Mouse (Mus musculus): ENCODE results near the gene Sertad3. TPM values are rescaled to one million over a fixed set of nuclear protein-coding genes. Genes with fewer than 3 reads are reported as not detected.

The Sertad3 gene
- 19.3 and 21.0 TPM in 2 replicates for polyA plus RNA-seq (2012)

DNA sequence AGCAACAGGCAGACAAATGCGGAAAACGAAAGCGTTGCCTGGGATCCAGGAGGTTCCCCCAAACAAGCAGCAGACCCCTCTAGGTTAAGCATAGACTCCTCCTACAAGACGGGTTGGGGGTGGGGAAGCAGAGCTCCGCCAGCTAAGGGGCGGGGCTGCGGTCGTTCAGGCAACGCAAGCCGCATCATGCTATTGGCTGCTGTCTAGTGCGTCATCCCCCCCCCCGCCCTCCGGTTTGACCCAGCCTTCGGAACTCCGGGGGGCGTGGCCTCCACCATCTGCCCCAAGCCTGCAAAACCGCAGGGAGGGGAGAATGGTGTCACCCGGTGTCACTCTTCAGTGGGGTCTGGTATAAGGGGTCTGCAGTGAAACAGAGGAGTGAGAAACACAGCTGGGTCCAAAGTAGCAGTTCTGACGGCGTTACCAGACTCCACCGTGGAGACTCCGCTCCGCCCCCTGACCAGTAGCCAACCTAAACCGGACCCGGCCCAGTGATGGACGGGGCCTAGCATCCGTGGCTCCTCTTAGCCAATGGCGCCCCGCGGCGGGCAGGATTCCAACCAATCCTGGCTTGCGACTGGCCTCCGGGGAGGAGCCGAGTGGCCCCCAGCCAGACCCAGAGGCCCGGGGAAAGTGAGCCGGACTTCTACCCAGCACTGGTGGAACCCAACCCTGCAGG is at the start of gene Sertad3:
Gene Sertad3 (plus strand): TSS at position 613 of the 679 bp plus-strand sequence.

DNA sequence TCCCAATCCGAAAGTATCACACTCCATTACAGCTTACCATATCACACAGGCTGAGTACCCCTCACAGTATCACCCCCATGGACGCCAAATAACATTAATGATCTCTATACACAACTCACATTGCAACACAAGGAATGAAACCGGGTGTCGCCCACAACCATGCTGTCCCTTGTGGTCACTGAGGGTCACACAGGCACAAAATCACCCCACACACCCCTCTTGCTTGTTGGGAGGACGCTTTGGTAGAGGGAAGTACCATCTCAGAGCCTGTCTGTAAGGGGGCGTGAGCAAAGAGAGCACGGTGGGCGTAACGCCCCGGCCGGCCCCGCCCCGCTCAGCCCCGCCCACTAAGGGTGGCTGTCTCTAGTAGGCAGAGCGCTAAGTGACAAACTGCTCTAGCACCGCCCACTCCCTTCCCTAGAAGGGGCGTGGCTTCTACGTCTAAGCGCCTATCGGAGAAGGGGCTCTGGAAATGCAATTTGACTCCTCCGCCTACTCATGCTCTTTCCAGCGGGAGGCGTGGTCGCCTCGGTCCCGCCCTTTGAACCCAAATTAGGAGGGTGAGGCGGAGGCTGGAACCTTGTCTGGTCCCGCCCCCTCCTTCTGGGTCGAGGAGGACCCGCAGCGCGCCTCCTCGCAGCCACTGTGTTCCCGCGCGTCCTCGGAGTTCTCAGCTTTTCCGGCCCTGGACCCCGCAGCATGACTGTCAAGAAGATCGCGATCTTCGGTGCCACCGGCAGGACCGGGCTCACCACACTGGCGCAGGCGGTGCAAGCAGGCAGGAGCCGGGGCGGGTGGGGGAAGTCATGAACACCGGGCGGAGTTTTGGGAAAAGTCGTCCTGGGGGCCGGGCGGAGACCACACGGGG is 25.9 kb upstream of the Sertad3 start, which contains the start of the genes Sptbn4 and Blvrb:
Gene Sptbn4 (minus strand): TSS at position 268 of the 868 bp plus-strand sequence.
Gene Blvrb (plus strand): TSS at position 560 of the 868 bp plus-strand sequence.

GRCm38 (mm10) chr7:27486770-27487697 is 13.5 kb downstream of the Sertad3 start, which contains the start of gene Sertad1:
Gene Sertad1 (plus strand): TSS chr7:27486910.

DNA sequence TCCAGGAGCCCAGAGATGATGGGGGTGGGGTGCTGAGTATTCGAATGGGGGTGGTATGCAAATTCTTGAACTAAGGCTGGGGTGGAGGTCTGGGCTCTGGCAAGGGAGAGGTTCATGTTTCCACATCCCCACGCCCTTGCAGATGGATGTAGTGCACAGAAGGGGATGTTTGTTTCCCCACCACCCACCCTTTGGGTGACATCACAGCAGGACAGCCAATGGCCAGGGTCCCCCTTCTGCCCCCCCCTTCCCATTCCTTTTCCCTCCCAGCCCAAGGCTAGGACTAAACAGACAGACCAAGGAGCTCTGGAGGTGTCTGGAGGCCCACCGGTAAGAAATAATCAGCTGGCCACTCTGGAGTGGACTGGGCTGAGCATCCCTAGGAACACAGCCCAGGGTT is 25.5 kb downstream of the Sertad3 start, which contains the start of gene Prx:
Gene Prx (plus strand): TSS at position 289 of the 400 bp plus-strand sequence.

GRCm38 (mm10) chr7:27522967-27523366 is 49.4 kb downstream of the Sertad3 start, which contains the start of gene Hipk4:
Gene Hipk4 (plus strand): TSS chr7:27523267.

Other genes with a start within 250 kb of the Sertad3 start
- 4.8 and 5.9 TPM in 2 replicates for gene Itpkc, start 245.1 kb upstream of the Sertad3 start, polyA plus RNA-seq (2012)
- gene Coq8b, start 240.7 kb upstream of the Sertad3 start, polyA plus RNA-seq (2012) = 45.1 and 49.2 TPM in 2 replicates
- 7.8 and 8.9 TPM in 2 replicates for gene Numbl, start 215.3 kb upstream of the Sertad3 start, polyA plus RNA-seq (2012)
- 1.1 and 1.2 TPM in 2 replicates for gene Ltbp4, start 136.1 kb upstream of the Sertad3 start, polyA plus RNA-seq (2012)
- 133 and 146 TPM in 2 replicates for gene Shkbp1, start 117.7 kb upstream of the Sertad3 start, polyA plus RNA-seq (2012)
- gene Gm20479, start 116.3 kb upstream of the Sertad3 start, polyA plus RNA-seq (2012) = 0.93 and 1.2 TPM in 2 replicates
- gene Sptbn4, start 26.1 kb upstream of the Sertad3 start, polyA plus RNA-seq (2012) = 0.24 and 0.49 TPM in 2 replicates
- gene Blvrb, start 25.8 kb upstream of the Sertad3 start, polyA plus RNA-seq (2012) = 204 and 253 TPM in 2 replicates
- gene Sertad1, start 13.1 kb downstream of the Sertad3 start, polyA plus RNA-seq (2012) = 156 and 160 TPM in 2 replicates
- 3.2 and 5.7 TPM in 2 replicates for gene Prx, start 25.6 kb downstream of the Sertad3 start, polyA plus RNA-seq (2012)
- gene Hipk4, start 49.5 kb downstream of the Sertad3 start, polyA plus RNA-seq (2012) = 1.2 and 2.5 TPM in 2 replicates
- gene Pld3, start 79.5 kb downstream of the Sertad3 start, polyA plus RNA-seq (2012) = 37.9 and 40.2 TPM in 2 replicates
- gene 2310022A10Rik, start 79.5 kb downstream of the Sertad3 start, polyA plus RNA-seq (2012) = 42.8 and 50.3 TPM in 2 replicates
- 54.4 and 61.2 TPM in 2 replicates for gene Akt2, start 117.8 kb downstream of the Sertad3 start, polyA plus RNA-seq (2012)
- gene Ttc9b, start 180.1 kb downstream of the Sertad3 start, polyA plus RNA-seq (2012) = not detected in 2 replicates
- gene Map3k10, start 200.8 kb downstream of the Sertad3 start, polyA plus RNA-seq (2012) = 25.2 and 27.5 TPM in 2 replicates
- 0.04 and 0.09 TPM in 2 replicates for gene Zfp607b, start 215.6 kb downstream of the Sertad3 start, polyA plus RNA-seq (2012)

Data from megakaryocyte-erythroid progenitor cell, adult 5 weeks (primary cell).